Mouse (Mus musculus): ENCODE data around the gene Clec11a.

DNA sequence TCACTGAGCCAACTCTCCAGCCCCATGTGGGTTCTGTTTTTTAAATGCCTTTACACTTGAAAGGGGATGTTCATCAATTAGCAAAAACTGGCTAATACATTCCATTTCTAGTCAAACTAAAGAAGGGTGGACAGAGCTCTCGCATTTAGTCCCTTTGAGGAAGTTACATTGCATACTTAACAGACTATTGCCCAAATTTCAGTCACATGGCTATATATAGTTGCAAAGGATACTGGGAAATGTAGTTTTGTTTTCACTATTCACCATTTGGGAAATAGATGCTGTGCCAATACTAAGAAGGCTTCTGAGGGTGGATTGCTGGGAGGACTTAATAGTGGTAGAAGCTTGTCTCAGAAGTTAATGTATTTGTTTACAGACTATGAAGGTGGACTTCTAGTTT, 25.7 kb downstream of the Clec11a start:
- no peak for TF ChIP-seq GATA1 (IDR thresholded peaks at IDR 0.05; ENCODE audit: borderline replicate concordance, low read length)
- TF ChIP-seq FLI1 (IDR thresholded peaks at IDR 0.05; ENCODE audit: low read length), result no peak

Data from megakaryocyte, embryonic 14.5 days (primary cell).